Mouse (Mus musculus) liver, postnatal 0 days (tissue): ENCODE data around the gene Gpr3. TPM values are rescaled to one million over a fixed set of nuclear protein-coding genes. Genes with fewer than 3 reads are reported as not detected.

Experiments used
- ATAC-seq: fragments of 200-750 bp; cut with Nextera tagmentation; 2 replicates; pipeline ENCODE4 v1.8.0; 2017; ENCODE audit warnings: mild to moderate bottlenecking, moderate library complexity
- DNase-seq: peaks from one replicate; pipeline ENCODE4 v3.0.0-alpha.2; 2016
- H3K27ac ChIP-seq: fragments of 300-500 bp; sonication (generic); 2 replicates; pipeline ENCODE4 v1.5.1; 2014; ENCODE audit warnings: antibody characterized with exemption, moderate library complexity, mild to moderate bottlenecking, low read depth
- H3K27me3 ChIP-seq: fragments of 300-500 bp; sonication (generic); 2 replicates; pipeline ENCODE4 v1.6.1; 2014; ENCODE audit warnings: low read length, control low read depth, mixed read lengths; ENCODE audit not compliant: insufficient read depth
- H3K36me3 ChIP-seq: fragments of 300-500 bp; sonication (generic); replicated peaks from 2 replicates; pipeline ENCODE4 v1.6.1; 2014; ENCODE audit warnings: mild to moderate bottlenecking, control low read depth, low read length, moderate library complexity, mixed read lengths; ENCODE audit not compliant: insufficient read depth
- H3K4me1 ChIP-seq: fragments of 300-500 bp; sonication (generic); 2 replicates; pipeline ENCODE4 v1.6.1; 2014; ENCODE audit warnings: antibody characterized with exemption, mild to moderate bottlenecking, control low read depth; ENCODE audit not compliant: insufficient read depth
- H3K4me2 ChIP-seq: fragments of 300-500 bp; sonication (generic); 2 replicates; pipeline ENCODE4 v1.6.1; 2014; ENCODE audit warnings: low read depth, mild to moderate bottlenecking, low read length, moderate library complexity, mixed read lengths
- H3K4me3 ChIP-seq: fragments of 300-500 bp; sonication (generic); 2 replicates; pipeline ENCODE4 v1.5.1; 2014; ENCODE audit warnings: low read depth, low read length
- H3K9ac ChIP-seq: fragments of 300-500 bp; sonication (generic); replicated peaks from 2 replicates; pipeline ENCODE4 v1.6.1; 2014; ENCODE audit warnings: mild to moderate bottlenecking, moderate library complexity
- H3K9me3 ChIP-seq: fragments of 300-500 bp; sonication (generic); 2 replicates; pipeline ENCODE4 v1.6.1; 2016; ENCODE audit warnings: mild to moderate bottlenecking, control low read depth, low read length, mixed read lengths
- CTCF ChIP-seq: sonication (generic); IDR thresholded peaks from 2 replicates; pipeline ENCODE4 v1.5.1; 2016; ENCODE audit warnings: antibody characterized with exemption, low read depth
- EP300 ChIP-seq: IDR thresholded peaks from 2 replicates; pipeline ENCODE4 v1.6.1; 2016; ENCODE audit warnings: antibody characterized with exemption, low read depth, mild to moderate bottlenecking
- WGBS: fragments of 180-500 bp; shearing (Covaris S2); extraction: QIAGEN DNeasy Blood & Tissue Kit; methylation state at CpG from one replicate; pipeline ENCODE4 v1.1.7; 2014; ENCODE audit not compliant: insufficient replicate concordance; 5-methylcytosine and 5-hydroxymethylcytosine counted together
- polyA plus RNA-seq: library from polyadenylated mRNA; unstranded; fragments of >200 nt; fragmentation: Nextera tagmentation; extraction: Ambion mirVana; gene quantifications from 2 replicates; pipeline ENCODE4 v1.2.1, GENCODE M21; 2015

Gpr3 gene
- polyA plus RNA-seq, 1 experiment from 2014 or later, result not detected

GRCm38 (mm10) chr4:133213268-133213590 lies 893 bp upstream of the Gpr3 start:
- H3K27ac ChIP-seq, result no peak overlapping the region
- peaks cover 47% of the 10 kb centered on the region for H3K27me3 ChIP-seq
- H3K36me3 ChIP-seq, result no peaks in the 10 kb centered on the region
- peak overlapping the region; percentile 61; the same call in 1 of the 2 replicates for H3K4me3 ChIP-seq
- H3K9me3 ChIP-seq, result no peaks in the 10 kb centered on the region
- 8% methylated on average over 8 of the region's 9 CpGs for WGBS
- no peak overlapping the region for H3K9ac ChIP-seq
- ATAC-seq (peak; percentile 29), DNase-seq (no peak)
- H3K4me1 ChIP-seq, result peaks cover 17% of the 10 kb centered on the region
- H3K4me2 ChIP-seq, result peak overlapping the region; percentile 96
- TF ChIP-seq EP300, result no peak
- no peak for TF ChIP-seq CTCF

- WGBS, result 3% methylated on average over 40 of the region's 44 CpGs
- Histone ChIP-seq H3K36me3 (no peaks in the 10 kb centered on the region), H3K4me1 (peaks cover 17% of the 10 kb centered on the region), H3K27me3 (peaks cover 47% of the 10 kb centered on the region), H3K4me3 (peak overlapping the region; percentile 61), H3K9me3 (no peaks in the 10 kb centered on the region), H3K4me2 (peak overlapping the region; percentile 96), H3K9ac (0 out of 2 replicates have a peak overlapping the region, but pooled peaks have one; percentile 46), H3K27ac (no peak overlapping the region)
- peak; percentile 84 for ATAC-seq
- DNase-seq, result peak; percentile 81
- TF ChIP-seq EP300 (no peak), CTCF (peak; percentile 32; the same call in 1 of the 2 replicates)
These were observed 379 bp upstream of the Gpr3 start for GRCm38 (mm10) chr4:133212562-133213267.

- Histone ChIP-seq H3K4me1 (peaks cover 17% of the 10 kb centered on the region), H3K27ac (no peak overlapping the region), H3K4me2 (no peak overlapping the region), H3K9ac (no peak overlapping the region), H3K27me3 (peaks cover 47% of the 10 kb centered on the region), H3K36me3 (no peaks in the 10 kb centered on the region), H3K9me3 (no peaks in the 10 kb centered on the region), H3K4me3 (no peak overlapping the region)
- ATAC-seq, result no peak
- DNase-seq, result no peak
- TF ChIP-seq EP300 (no peak), CTCF (no peak)
- 92% methylated on average over 19 of the region's 19 CpGs for WGBS
These were observed 1.4 kb downstream of the Gpr3 start for GRCm38 (mm10) chr4:133210788-133211390.

- H3K4me2 ChIP-seq, result no peak overlapping the region
- no peak for TF ChIP-seq CTCF
- TF ChIP-seq EP300, result no peak
- WGBS, result 87% methylated on average over 24 of the region's 24 CpGs
- H3K4me1 ChIP-seq, result peaks cover 17% of the 10 kb centered on the region
- H3K36me3 ChIP-seq, result no peaks in the 10 kb centered on the region
- ATAC-seq, result no peak
- H3K4me3 ChIP-seq, result no peak overlapping the region
- H3K27me3 ChIP-seq, result peaks cover 47% of the 10 kb centered on the region
- no peak overlapping the region for H3K27ac ChIP-seq
- no peak for DNase-seq
- H3K9me3 ChIP-seq, result no peaks in the 10 kb centered on the region
- H3K9ac ChIP-seq, result no peak overlapping the region
These were observed 2.1 kb downstream of the Gpr3 start for GRCm38 (mm10) chr4:133210023-133210787.

GRCm38 (mm10) chr4:133209366-133209765 lies 3.0 kb downstream of the Gpr3 start:
- Histone ChIP-seq H3K27me3 (peaks cover 46% of the 10 kb centered on the region), H3K9ac (no peak overlapping the region), H3K4me1 (peaks cover 17% of the 10 kb centered on the region), H3K4me3 (no peak overlapping the region), H3K9me3 (no peaks in the 10 kb centered on the region), H3K36me3 (no peaks in the 10 kb centered on the region), H3K27ac (no peak overlapping the region), H3K4me2 (no peak overlapping the region)
- DNase-seq, result peak; percentile 71
- TF ChIP-seq EP300, result no peak
- TF ChIP-seq CTCF, result peak; percentile 91
- no peak for ATAC-seq
- WGBS, result 5% methylated on average over 11 of the region's 11 CpGs

GRCm38 (mm10) chr4:133204379-133204778 lies 8.0 kb downstream of the Gpr3 start:
- no peak overlapping the region for H3K4me3 ChIP-seq
- no peak overlapping the region for H3K9ac ChIP-seq
- no peak for ATAC-seq
- H3K27me3 ChIP-seq, result 0 out of 2 replicates have a peak, but pooled peaks cover 7% of the 10 kb centered on the region
- H3K36me3 ChIP-seq, result no peaks in the 10 kb centered on the region
- no peak overlapping the region for H3K4me2 ChIP-seq
- TF ChIP-seq EP300 (no peak), CTCF (no peak)
- H3K9me3 ChIP-seq, result no peaks in the 10 kb centered on the region
- H3K27ac ChIP-seq, result no peak overlapping the region
- WGBS, result 57% methylated on average over 7 of the region's 7 CpGs
- peak; percentile 11 for DNase-seq
- H3K4me1 ChIP-seq, result peaks cover 12% of the 10 kb centered on the region
